Mouse (Mus musculus): ENCODE data around the gene Nrxn2.

Nrxn2 gene

GRCm38 (mm10) chr19:6537526-6537925 lies 119.0 kb downstream of the Nrxn2 start:
- in situ Hi-C loops (cut with MboI; ENCODE audit: low sequenced_read_pairs) = no loop called here

- in situ Hi-C loops (cut with MboI; ENCODE audit: low sequenced_read_pairs) = no loop called here
Measured at GRCm38 (mm10) chr19:6538546-6538945, 120.0 kb downstream of the Nrxn2 start.

GRCm38 (mm10) chr19:6539592-6539991 lies 121.1 kb downstream of the Nrxn2 start:
- in situ Hi-C loops (cut with MboI; ENCODE audit: low sequenced_read_pairs) = no loop called here

GRCm38 (mm10) chr19:6540191-6540590 lies 121.7 kb downstream of the Nrxn2 start:
- in situ Hi-C loops (cut with MboI; ENCODE audit: low sequenced_read_pairs) = no loop called here

GRCm38 (mm10) chr19:6541521-6541920 lies 123.0 kb downstream of the Nrxn2 start:
- in situ Hi-C loops (cut with MboI; ENCODE audit: low sequenced_read_pairs) = no loop called here

- in situ Hi-C loops (cut with MboI; ENCODE audit: low sequenced_read_pairs) = no loop called here
Measured at GRCm38 (mm10) chr19:6542367-6543034, 124.0 kb downstream of the Nrxn2 start, which contains the start of gene Slc22a12. Slc22a12 (minus strand) TSS chr19:6543032.

GRCm38 (mm10) chr19:6543035-6543383 lies 124.5 kb downstream of the Nrxn2 start:
- in situ Hi-C loops (cut with MboI; ENCODE audit: low sequenced_read_pairs) = no loop called here

- in situ Hi-C loops (cut with MboI; ENCODE audit: low sequenced_read_pairs) = no loop called here
Measured at GRCm38 (mm10) chr19:6543518-6543917, 125.0 kb downstream of the Nrxn2 start.

GRCm38 (mm10) chr19:6544712-6545111 lies 126.2 kb downstream of the Nrxn2 start:
- in situ Hi-C loops (cut with MboI; ENCODE audit: low sequenced_read_pairs) = no loop called here

GRCm38 (mm10) chr19:6545481-6545880 lies 127.0 kb downstream of the Nrxn2 start:
- in situ Hi-C loops (cut with MboI; ENCODE audit: low sequenced_read_pairs) = no loop called here

GRCm38 (mm10) chr19:6546096-6546495 lies 127.6 kb downstream of the Nrxn2 start:
- in situ Hi-C loops (cut with MboI; ENCODE audit: low sequenced_read_pairs) = no loop called here

GRCm38 (mm10) chr19:6547801-6548200 lies 129.3 kb downstream of the Nrxn2 start:
- in situ Hi-C loops (cut with MboI; ENCODE audit: low sequenced_read_pairs) = no loop called here

GRCm38 (mm10) chr19:6548431-6549410 lies 130.2 kb downstream of the Nrxn2 start:
- in situ Hi-C loops (cut with MboI; ENCODE audit: low sequenced_read_pairs) = no loop called here

- in situ Hi-C loops (cut with MboI; ENCODE audit: low sequenced_read_pairs) = no loop called here
Measured at GRCm38 (mm10) chr19:6549566-6549965, 131.0 kb downstream of the Nrxn2 start.

GRCm38 (mm10) chr19:6551215-6551614 lies 132.7 kb downstream of the Nrxn2 start:
- in situ Hi-C loops (cut with MboI; ENCODE audit: low sequenced_read_pairs) = no loop called here

- in situ Hi-C loops (cut with MboI; ENCODE audit: low sequenced_read_pairs) = no loop called here
Measured at GRCm38 (mm10) chr19:6552302-6553028, 133.9 kb downstream of the Nrxn2 start.

- in situ Hi-C loops (cut with MboI; ENCODE audit: low sequenced_read_pairs) = no loop called here
Measured at GRCm38 (mm10) chr19:6553174-6553573, 134.6 kb downstream of the Nrxn2 start.

GRCm38 (mm10) chr19:6553819-6554582 lies 135.5 kb downstream of the Nrxn2 start:
- in situ Hi-C loops (cut with MboI; ENCODE audit: low sequenced_read_pairs) = no loop called here

GRCm38 (mm10) chr19:6559576-6559975 lies 141.0 kb downstream of the Nrxn2 start:
- in situ Hi-C loops (cut with MboI; ENCODE audit: low sequenced_read_pairs) = no loop called here

- in situ Hi-C loops (cut with MboI; ENCODE audit: low sequenced_read_pairs) = no loop called here
Measured at GRCm38 (mm10) chr19:6560246-6560815, 141.8 kb downstream of the Nrxn2 start.
